Mouse (Mus musculus) ZHBTc4 (cell line): Measurements from ENCODE around the gene Spata21.
"Not testable (repeated sequence)": the region's sequence is repeated elsewhere in the genome, so short reads cannot be mapped to it uniquely, and the experiment has no call there.

Experiments used
- DNase-seq: peaks from one replicate; pipeline ENCODE4 v3.0.0-alpha.2; 2011; ENCODE audit warnings: low read depth, low spot score

The Spata21 gene

GRCm38 (mm10) chr4:141129190-141129710 lies 41.1 kb downstream of the Spata21 start:
- no peak for DNase-seq

DNA sequence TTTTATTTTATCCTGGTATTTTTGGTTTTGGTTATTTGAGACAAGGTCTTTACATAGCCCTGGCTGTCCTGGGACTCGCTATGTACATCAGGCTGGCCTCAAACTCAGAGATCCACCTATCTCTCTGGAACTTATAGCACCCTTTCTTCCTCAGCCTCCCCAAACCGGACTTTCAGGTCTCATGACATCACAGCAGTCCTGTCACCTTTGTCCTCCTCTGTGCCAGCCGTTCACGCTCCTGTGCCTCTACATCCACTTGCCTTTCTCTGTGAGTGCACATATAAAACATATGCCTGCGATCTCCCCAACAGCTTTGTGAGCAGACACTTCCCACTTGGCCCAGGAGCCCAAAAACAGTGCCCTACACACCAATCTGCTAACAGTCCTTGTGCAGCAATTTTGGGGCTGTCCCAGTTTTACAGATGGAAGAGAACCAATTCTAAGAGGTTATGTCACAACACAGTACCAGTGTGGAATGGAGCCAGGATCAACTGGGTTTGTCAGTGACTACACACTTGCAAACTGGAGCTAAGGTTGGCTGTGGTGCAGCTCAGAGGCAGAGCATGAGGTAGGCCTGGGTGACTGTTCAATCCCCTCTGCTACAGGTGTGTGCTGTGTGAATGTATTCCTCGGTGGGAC lies 42.7 kb downstream of the Spata21 start:
- DNase-seq = no peak

DNA sequence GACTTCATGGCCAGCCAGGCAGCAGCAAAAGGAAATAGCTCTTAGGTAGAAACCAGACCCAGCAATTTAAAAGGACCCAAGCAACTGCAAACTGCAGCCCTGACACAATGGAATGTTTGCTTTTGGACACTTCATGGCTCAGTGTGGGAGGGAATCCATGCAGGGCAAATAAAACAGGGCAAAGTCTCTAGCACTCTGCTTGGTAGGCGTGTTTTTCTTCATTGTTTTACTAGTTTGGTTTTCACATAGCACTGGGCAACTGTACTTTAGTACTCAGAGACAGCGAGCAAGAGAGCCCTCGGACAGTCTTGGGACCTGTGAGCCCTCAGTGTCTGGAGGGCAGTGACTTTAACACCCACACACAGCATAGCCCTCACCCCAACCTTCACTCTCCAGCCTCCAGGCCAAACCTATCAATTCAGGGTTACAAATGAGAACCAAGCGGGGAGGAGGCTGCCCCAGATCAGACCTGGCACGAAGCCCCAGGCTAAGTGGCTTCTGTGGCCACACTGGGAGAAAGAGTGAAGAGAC lies 43.5 kb downstream of the Spata21 start:
- no peak for DNase-seq

- no peak for DNase-seq
These were observed 44.1 kb downstream of the Spata21 start for GRCm38 (mm10) chr4:141132191-141132590.

DNA sequence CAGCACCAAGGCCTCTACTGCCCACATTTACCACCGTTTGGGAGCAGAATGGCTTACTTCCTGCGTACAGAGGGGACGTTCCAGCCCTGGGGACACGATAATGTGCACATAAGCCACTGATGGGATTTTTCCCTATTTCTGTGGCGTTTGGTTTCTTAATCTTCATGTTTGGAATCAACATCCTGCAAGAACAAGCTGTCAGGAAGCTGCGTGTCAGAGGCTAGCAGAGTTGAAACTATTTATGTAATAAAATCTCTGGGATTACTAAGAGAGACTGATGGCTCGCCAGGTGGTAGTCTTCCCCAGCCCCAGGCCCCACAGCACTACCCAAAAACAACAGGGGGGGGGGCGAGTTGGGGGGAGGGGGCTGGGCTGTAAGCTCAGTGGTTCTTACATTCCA lies 45.1 kb downstream of the Spata21 start:
- DNase-seq = no peak

DNA sequence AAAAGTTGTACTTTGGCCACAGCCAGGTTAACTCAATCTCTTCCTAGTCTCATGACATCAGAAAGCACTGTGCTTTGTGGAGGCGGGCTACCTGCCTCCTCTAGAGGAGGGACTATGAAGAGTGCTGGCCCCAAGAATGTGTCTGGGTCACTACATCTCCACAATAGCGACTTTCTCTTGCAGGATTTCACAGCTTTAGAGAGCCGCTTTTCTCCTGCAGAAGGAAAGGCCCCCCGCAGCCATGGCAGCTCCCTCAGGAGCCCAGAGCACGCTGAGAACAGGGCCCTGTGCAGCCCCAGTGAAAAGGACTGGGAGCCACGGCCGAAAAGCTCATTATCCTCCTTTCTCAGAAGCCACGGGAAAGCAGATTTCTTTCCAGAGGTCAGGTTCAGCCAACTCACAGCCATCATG lies 45.9 kb downstream of the Spata21 start:
- no peak for DNase-seq

GRCm38 (mm10) chr4:141134751-141135530 lies 46.8 kb downstream of the Spata21 start:
- no peak for DNase-seq

DNA sequence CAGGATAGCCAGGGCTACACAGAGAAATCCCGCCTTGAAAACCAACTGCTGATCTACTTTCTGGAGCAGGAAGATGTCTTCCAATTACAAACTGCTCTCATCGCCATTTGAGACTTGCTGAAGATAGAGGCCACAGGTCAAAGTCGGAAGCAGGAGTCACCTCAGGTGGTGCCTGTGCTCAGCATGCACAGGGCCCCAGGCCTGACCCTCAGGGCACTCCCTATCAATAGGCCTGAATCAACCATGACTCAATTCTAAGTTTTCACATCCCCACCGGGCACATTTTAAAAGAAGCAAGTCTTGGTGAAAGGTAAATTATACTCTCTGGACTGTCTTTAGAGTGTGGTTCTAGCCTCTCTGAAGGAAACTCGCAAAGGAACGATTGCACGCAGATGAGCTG lies 48.0 kb downstream of the Spata21 start:
- DNase-seq = no peak

DNA sequence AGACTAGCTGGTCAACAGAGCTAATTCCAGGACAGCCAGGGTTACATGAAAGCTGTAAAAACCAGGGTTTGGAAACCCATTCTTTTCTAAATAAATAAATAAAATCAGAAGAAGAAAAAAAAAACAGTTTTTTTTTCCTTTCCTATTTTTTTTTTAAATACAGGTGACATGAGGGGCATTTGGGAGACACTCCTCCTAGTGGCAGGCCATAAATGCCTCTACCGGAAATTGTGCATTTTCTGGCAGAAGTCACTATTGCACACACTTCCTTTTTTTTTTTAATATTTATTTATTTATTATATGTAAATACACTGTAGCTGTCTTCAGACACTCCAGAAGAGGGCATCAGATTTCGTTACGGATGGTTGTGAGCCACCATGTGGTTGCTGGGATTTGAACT lies 49.6 kb downstream of the Spata21 start:
- not testable (repeated sequence) for DNase-seq

GRCm38 (mm10) chr4:141138425-141139115 lies 50.4 kb downstream of the Spata21 start:
- no peak for DNase-seq

DNA sequence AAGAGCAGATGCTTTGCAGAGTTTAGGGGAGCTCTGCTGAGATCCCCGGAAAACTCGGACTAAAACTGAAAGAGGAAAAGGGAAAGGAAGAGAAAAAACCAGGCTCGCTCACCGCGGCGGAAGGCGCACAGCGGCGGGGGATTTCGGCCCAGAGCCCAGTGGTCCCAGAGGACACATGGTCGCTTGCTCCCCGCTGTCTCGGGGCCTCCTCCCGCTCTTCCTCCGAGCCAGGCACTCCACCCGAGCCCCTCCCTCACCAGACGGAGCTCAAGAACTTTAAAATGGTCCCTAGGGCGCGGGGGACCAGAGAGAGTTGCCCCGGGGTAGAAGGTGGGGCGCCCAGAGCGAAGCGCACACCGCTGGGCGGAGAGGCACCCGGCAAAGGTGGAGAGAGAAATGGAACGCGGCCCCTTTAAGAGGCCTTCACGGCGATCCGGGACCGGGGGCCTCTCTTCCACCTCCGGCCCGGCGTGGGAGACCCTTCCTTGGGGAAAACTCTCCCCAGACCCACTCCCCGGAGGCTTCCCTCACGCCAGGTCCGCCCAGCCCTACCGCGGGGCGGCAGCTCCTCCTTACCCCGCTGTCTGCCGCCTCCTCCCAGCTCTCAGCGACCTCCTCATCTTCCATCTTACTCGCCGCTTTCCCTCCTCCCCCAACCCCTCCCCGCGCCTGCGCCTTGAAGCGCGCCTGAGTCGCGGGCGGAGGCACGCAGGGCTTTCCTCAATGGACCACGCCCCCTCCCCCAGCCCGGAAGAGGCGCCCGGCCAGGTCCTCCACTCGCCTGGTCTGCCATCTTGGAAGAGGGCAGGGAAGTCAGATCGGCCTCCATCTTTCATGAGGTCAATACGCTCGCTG lies 51.2 kb downstream of the Spata21 start, which contains the start of gene Szrd1:
Gene Szrd1 (minus strand): TSS at position 660 of the 855 bp plus-strand sequence.
- DNase-seq = peak; percentile 100

DNA sequence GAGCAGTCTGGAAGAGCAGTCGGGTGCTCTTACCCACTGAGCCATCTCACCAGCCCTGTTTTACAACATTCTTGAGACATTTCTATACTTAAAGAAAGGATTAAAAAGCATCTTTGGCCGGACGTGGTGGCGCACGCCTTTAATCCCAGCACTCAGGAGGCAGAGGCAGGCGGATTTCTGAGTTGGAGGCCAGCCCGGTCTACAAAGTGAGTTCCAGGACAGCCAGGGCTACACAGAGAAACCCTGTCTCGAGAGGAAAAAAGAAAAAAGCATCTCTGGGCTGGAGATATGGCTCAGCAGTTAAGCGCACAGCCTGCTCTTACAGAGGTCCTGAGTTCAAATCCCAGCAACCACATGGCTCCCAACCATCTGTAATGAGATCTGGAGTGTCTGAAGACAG lies 52.2 kb downstream of the Spata21 start:
- not testable (repeated sequence) for DNase-seq

DNA sequence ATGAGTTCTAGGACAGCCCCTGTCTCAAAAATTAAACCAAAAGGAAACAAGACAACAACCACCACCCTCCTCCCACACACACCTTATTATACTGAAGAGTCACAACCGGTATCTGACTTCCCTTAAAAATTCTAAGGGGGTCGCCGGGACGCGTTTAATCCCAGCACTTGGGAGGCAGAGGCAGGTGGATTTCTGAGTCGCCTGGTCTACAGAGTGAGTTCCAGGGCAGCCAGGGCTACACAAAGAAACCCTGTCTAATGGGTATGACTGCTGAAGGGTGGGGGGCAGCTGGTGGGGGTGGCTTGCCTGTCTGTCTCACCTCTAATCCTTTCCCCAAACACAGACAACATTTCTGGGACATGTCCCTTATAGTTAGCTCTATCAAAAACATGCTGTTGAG lies 52.8 kb downstream of the Spata21 start:
- DNase-seq = no peak

DNA sequence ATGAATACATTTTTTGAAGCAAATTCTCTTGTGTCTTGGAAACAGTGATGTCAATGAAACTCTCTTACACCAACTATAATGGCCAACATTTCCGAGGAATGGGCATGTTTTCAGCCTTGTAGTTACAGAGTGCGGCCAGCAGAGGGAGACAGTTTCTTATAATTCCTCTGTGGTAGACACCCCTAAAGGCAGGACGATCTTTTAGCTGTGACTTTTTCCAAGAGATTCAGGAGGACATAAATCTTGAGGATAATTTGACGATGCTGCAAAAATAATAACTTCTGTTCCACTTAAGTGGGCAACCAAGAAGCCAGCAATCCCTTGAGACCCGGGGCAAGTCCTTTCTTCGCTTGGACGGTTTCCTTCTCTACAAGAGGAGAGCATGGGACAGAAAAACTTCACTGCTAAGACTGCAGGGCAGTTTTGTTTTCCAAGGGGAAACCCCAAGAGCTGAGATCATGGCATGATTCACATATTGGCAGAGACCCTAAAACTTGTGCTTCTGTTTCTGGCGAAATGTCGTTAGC lies 54.2 kb downstream of the Spata21 start:
- peak; percentile 85 for DNase-seq

- not testable (repeated sequence) for DNase-seq
These were observed 57.0 kb downstream of the Spata21 start for GRCm38 (mm10) chr4:141145124-141145523.

GRCm38 (mm10) chr4:141146491-141147033 lies 58.4 kb downstream of the Spata21 start:
- DNase-seq = no peak

DNA sequence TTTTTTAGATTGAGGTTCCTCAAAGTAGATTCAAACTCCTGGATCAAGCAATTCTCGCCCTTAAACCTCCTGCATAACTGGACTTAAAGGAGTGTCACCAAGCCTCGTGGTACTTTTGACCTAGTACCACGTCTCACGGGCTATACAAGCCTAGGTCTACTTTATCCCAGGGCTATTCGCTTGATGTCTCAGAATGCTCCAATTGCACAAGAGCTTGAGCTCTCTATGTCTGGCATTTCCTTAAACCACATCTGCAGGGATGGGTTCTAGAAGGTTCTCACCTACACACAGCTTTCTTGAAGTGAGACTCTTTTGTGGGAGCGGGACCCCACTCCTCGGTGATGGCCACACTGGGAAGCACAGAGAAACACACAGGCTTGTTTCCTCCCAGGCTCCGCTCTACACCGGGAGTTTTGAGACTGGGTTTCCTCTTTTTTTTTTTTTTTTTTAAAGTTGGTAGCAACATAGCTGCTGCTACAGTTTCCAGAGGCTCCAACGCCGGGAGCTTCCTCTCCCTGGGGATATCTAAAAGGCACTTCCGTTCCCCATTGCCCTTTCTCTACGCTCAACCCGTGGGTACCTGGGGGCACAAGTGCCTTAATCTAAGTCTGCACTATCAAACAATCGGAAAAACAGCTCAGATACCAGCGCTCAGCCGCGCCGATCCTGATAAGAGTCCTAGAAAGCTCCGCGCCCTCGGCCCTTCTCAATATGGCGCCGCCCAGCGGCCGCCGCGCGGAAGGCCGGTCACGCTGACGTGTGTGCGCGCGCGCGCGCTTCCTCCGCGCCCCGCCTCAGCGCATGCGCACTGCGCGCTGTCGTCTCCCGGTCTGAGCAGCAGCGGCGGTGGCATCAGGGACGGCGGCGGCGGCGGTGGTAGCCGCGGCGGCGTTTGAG lies 59.2 kb downstream of the Spata21 start, which contains the start of gene Fbxo42:
Gene Fbxo42 (plus strand): TSS at position 802 of the 897 bp plus-strand sequence.
- DNase-seq = peak; percentile 96

DNA sequence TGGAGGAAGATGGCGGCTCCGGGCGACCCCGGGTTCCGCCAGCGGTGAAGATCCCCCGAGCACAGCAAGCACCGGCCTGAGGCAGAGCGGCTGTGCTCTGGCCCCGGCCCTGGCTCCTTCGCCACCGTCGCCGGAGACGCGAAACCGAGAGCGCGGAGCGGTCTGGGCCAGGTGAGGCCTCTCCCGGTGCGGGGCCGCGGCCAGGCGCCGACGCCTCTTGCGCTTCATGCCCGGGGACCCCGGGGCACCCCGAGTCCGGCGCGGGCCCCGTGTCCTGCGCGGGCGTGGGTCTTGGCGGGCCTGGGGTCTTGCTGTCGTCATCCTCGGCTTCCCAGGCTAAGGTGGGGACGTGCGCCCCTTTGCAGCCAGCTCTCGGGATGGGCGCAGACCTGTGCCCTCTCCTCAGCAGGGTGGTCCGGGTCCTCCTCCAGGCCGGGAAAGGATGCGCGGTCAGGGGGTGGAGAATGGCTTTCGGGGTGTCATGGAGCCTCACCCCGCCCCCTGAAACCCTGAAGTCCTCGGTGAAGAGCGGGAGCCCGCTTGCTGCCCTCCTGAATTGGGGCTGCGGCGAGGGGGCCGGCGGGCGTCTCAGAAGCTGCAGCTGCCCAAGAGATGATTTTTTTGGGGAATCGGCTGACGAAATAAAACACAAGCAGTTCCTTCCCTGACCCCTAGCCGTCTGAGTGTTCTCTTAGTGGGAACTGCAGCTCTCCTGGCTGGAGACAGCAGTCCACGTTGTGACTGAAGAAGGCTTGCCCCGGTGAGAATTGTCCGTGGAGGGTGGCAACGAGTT lies 60.1 kb downstream of the Spata21 start:
- peak; percentile 44 for DNase-seq
